Mouse (Mus musculus): ENCODE measurements around the gene Nr2f1. TPM values are rescaled to one million over a fixed set of nuclear protein-coding genes. Genes with fewer than 3 reads are reported as not detected.
"Not testable (repeated sequence)": the region's sequence is repeated elsewhere in the genome, so short reads cannot be mapped to it uniquely, and the experiment has no call there.

Gene Nr2f1
- polyA plus RNA-seq (2015; fragmentation: Nextera tagmentation; extraction: Ambion mirVana), result 12.3 and 15.5 TPM in 2 replicates

- Histone ChIP-seq H3K27me3 (ENCODE audit: insufficient read depth, low read length) (no peaks in the 10 kb centered on the region), H3K9ac (replicated peaks; ENCODE audit: low read length) (peak within 1 kb of the TSS; percentile 97), H3K4me1 (ENCODE audit: insufficient read depth, low read length) (peaks cover 16% of the 10 kb centered on the region), H3K27ac (ENCODE audit: low read length) (peak within 1 kb of the TSS; percentile 99), H3K4me2 (replicated peaks; ENCODE audit: low read depth, low read length) (peak within 1 kb of the TSS; percentile 79), H3K36me3 (ENCODE audit: insufficient read depth, low read length) (no peaks in the 10 kb centered on the region), H3K9me3 (ENCODE audit: low read length) (no peaks in the 10 kb centered on the region), H3K4me3 (ENCODE audit: low read length) (peak within 1 kb of the TSS; percentile 89)
- under 1% methylated on average over 14 of the region's 14 CpGs for WGBS
- no peak for ATAC-seq (ENCODE audit: low FRiP score, low TSS enrichment)
These were observed at the start of gene Nr2f1 for GRCm38 (mm10) chr13:78199642-78200160. TSS of gene Nr2f1 (minus strand) at chr13:78199757.

GRCm38 (mm10) chr13:78221680-78222079, 22.1 kb upstream of the Nr2f1 start:
- Histone ChIP-seq H3K36me3 (ENCODE audit: insufficient read depth, low read length) (no peaks in the 10 kb centered on the region), H3K27me3 (ENCODE audit: insufficient read depth, low read length) (no peaks in the 10 kb centered on the region), H3K9me3 (ENCODE audit: low read length) (no peaks in the 10 kb centered on the region), H3K9ac (replicated peaks; ENCODE audit: low read length) (no peak overlapping the region), H3K27ac (ENCODE audit: low read length) (no peak overlapping the region), H3K4me3 (ENCODE audit: low read length) (no peak overlapping the region), H3K4me1 (ENCODE audit: insufficient read depth, low read length) (no peaks in the 10 kb centered on the region), H3K4me2 (replicated peaks; ENCODE audit: low read depth, low read length) (no peak overlapping the region)
- 86% methylated on average over 3 of the region's 3 CpGs for WGBS
- ATAC-seq (ENCODE audit: low FRiP score, low TSS enrichment), result no peak

DNA sequence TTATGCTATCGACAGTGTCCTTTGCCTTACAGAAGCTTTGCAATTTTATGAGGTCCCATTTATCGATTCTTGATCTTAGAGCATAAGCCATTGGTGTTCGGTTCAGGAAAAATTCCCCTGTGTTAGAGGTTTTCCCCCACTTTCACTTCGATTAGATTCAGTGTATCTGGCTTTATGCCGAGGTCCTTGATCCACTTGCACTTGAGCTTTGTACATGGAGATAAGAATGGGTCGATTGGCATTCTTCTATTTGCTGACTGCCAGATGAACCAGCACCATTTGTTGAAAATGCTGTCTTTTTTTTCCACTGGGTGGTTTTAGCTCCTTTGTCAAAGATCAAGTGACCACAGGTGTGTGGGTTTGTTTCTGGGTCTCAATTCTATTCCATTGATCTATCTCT, 20.7 kb upstream of the Nr2f1 start:
- H3K4me3 ChIP-seq (ENCODE audit: low read length); H3K4me1 ChIP-seq (ENCODE audit: insufficient read depth, low read length); ATAC-seq (ENCODE audit: low FRiP score, low TSS enrichment); H3K27ac ChIP-seq (ENCODE audit: low read length); H3K9ac ChIP-seq (replicated peaks; ENCODE audit: low read length); H3K36me3 ChIP-seq (ENCODE audit: insufficient read depth, low read length); H3K27me3 ChIP-seq (ENCODE audit: insufficient read depth, low read length); H3K4me2 ChIP-seq (replicated peaks; ENCODE audit: low read depth, low read length); H3K9me3 ChIP-seq (ENCODE audit: low read length): not testable (repeated sequence)
- 96% methylated on average over 6 of the region's 6 CpGs for WGBS

GRCm38 (mm10) chr13:78215223-78215622, 15.7 kb upstream of the Nr2f1 start:
- WGBS, result 42% methylated on average over 2 of the region's 2 CpGs
- Histone ChIP-seq H3K9ac (replicated peaks; ENCODE audit: low read length) (no peak overlapping the region), H3K4me1 (ENCODE audit: insufficient read depth, low read length) (peaks cover 11% of the 10 kb centered on the region; the same call in 1 of the 2 replicates)

DNA sequence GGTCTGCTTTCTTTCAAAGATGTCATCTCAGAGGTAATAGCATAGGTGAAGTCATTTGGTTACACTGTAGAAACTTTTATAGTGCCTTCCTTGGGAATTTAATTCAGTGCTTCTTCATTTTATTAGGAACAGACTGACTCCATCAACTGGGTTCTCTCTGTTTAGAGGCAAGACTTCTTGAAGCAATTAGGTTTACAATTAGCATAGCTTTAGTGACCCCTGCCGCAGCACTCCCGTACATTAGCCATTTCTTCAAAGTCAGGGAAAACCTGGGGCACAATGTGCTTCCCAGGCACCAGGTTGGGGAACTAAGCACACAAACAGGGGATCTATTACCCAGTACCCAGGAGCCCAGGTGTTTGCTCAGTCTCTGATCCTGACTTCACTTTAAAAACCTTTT, 13.6 kb upstream of the Nr2f1 start:
- H3K4me1 ChIP-seq (ENCODE audit: insufficient read depth, low read length), result peaks cover 31% of the 10 kb centered on the region
- 44% methylated on average over 2 of the region's 2 CpGs for WGBS
- no peak overlapping the region for H3K9ac ChIP-seq (replicated peaks; ENCODE audit: low read length)
- no peak overlapping the region for H3K27ac ChIP-seq (ENCODE audit: low read length)
- ATAC-seq (ENCODE audit: low FRiP score, low TSS enrichment), result no peak
- H3K4me2 ChIP-seq (replicated peaks; ENCODE audit: low read depth, low read length), result no peak overlapping the region
- H3K36me3 ChIP-seq (ENCODE audit: insufficient read depth, low read length), result no peaks in the 10 kb centered on the region
- no peak overlapping the region for H3K4me3 ChIP-seq (ENCODE audit: low read length)
- no peaks in the 10 kb centered on the region for H3K9me3 ChIP-seq (ENCODE audit: low read length)
- peaks cover 7% of the 10 kb centered on the region; the same call in 1 of the 2 replicates for H3K27me3 ChIP-seq (ENCODE audit: insufficient read depth, low read length)

More at GRCm38 (mm10) chr13:78215223-78215622, 15.7 kb upstream of the Nr2f1 start:
- peaks cover 7% of the 10 kb centered on the region; the same call in 1 of the 2 replicates for H3K27me3 ChIP-seq (ENCODE audit: insufficient read depth, low read length)
- H3K4me2 ChIP-seq (replicated peaks; ENCODE audit: low read depth, low read length), result no peak overlapping the region
- H3K4me3 ChIP-seq (ENCODE audit: low read length), result no peak overlapping the region
- no peak for ATAC-seq (ENCODE audit: low FRiP score, low TSS enrichment)
- H3K36me3 ChIP-seq (ENCODE audit: insufficient read depth, low read length), result no peaks in the 10 kb centered on the region
- H3K9me3 ChIP-seq (ENCODE audit: low read length), result no peaks in the 10 kb centered on the region
- no peak overlapping the region for H3K27ac ChIP-seq (ENCODE audit: low read length)

- Histone ChIP-seq H3K27me3 (ENCODE audit: insufficient read depth, low read length) (peaks cover 7% of the 10 kb centered on the region; the same call in 1 of the 2 replicates), H3K36me3 (ENCODE audit: insufficient read depth, low read length) (no peaks in the 10 kb centered on the region), H3K4me1 (ENCODE audit: insufficient read depth, low read length) (peaks cover 39% of the 10 kb centered on the region), H3K9ac (replicated peaks; ENCODE audit: low read length) (no peak overlapping the region), H3K4me3 (ENCODE audit: low read length) (no peak overlapping the region), H3K27ac (ENCODE audit: low read length) (no peak overlapping the region), H3K4me2 (replicated peaks; ENCODE audit: low read depth, low read length) (no peak overlapping the region), H3K9me3 (ENCODE audit: low read length) (no peaks in the 10 kb centered on the region)
- WGBS, result 55% methylated on average over 15 of the region's 15 CpGs
- ATAC-seq (ENCODE audit: low FRiP score, low TSS enrichment), result no peak
These were observed 12.6 kb upstream of the Nr2f1 start for GRCm38 (mm10) chr13:78212111-78212510.

DNA sequence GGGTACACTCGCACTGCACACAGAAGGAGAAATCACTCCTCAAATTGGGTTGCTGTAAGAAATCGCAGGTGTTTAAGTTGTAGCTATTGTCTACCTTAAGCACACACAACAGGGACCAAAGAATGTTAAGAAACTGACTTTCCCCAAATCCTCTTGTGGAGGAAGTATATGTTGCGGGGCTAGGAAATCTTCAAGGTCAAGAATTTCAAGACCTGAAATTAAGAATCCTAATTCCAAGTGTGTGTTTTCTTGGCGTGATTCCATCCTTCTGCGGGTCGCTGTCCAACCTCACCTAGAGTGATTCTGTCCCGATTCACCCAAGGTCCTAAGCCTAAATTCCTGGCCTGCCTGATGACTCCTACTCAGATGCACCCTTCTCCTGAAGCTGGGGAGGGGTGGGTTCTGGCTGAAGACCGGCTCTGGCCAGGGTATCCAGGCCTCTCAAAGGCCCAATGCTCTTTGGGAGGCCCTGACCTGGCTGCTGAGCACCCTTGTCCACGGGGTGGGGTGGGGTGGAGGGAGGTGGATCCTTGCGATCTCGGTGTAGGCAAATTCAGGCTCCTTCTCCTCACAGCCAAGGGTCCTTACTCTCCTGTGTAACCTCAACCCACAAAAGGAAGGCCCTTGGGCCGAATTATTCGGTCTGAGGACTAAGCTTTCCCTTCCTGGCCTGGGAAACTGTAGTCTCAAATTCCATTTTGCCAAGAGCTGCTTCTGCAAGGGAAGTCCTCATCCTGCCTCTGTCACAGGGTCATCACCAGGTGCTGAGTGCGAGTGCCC, 11.9 kb upstream of the Nr2f1 start:
- Histone ChIP-seq H3K27me3 (ENCODE audit: insufficient read depth, low read length) (peaks cover 7% of the 10 kb centered on the region; the same call in 1 of the 2 replicates), H3K9ac (replicated peaks; ENCODE audit: low read length) (no peak overlapping the region), H3K4me1 (ENCODE audit: insufficient read depth, low read length) (peaks cover 41% of the 10 kb centered on the region), H3K4me3 (ENCODE audit: low read length) (no peak overlapping the region), H3K4me2 (replicated peaks; ENCODE audit: low read depth, low read length) (no peak overlapping the region), H3K27ac (ENCODE audit: low read length) (no peak overlapping the region), H3K36me3 (ENCODE audit: insufficient read depth, low read length) (no peaks in the 10 kb centered on the region), H3K9me3 (ENCODE audit: low read length) (no peaks in the 10 kb centered on the region)
- 43% methylated on average over 14 of the region's 14 CpGs for WGBS
- no peak for ATAC-seq (ENCODE audit: low FRiP score, low TSS enrichment)

GRCm38 (mm10) chr13:78210748-78211089, 11.2 kb upstream of the Nr2f1 start:
- ATAC-seq (ENCODE audit: low FRiP score, low TSS enrichment), result peak; percentile 33; the same call in 1 of the 2 replicates
- H3K4me1 ChIP-seq (ENCODE audit: insufficient read depth, low read length), result peaks cover 41% of the 10 kb centered on the region
- H3K27me3 ChIP-seq (ENCODE audit: insufficient read depth, low read length), result peaks cover 7% of the 10 kb centered on the region; the same call in 1 of the 2 replicates
- H3K4me3 ChIP-seq (ENCODE audit: low read length), result peak overlapping the region; percentile 47
- no peaks in the 10 kb centered on the region for H3K9me3 ChIP-seq (ENCODE audit: low read length)
- H3K27ac ChIP-seq (ENCODE audit: low read length), result no peak overlapping the region
- 10% methylated on average over 13 of the region's 13 CpGs for WGBS
- peak overlapping the region; percentile 88 for H3K4me2 ChIP-seq (replicated peaks; ENCODE audit: low read depth, low read length)
- H3K36me3 ChIP-seq (ENCODE audit: insufficient read depth, low read length), result no peaks in the 10 kb centered on the region
- H3K9ac ChIP-seq (replicated peaks; ENCODE audit: low read length), result peak overlapping the region; percentile 59

DNA sequence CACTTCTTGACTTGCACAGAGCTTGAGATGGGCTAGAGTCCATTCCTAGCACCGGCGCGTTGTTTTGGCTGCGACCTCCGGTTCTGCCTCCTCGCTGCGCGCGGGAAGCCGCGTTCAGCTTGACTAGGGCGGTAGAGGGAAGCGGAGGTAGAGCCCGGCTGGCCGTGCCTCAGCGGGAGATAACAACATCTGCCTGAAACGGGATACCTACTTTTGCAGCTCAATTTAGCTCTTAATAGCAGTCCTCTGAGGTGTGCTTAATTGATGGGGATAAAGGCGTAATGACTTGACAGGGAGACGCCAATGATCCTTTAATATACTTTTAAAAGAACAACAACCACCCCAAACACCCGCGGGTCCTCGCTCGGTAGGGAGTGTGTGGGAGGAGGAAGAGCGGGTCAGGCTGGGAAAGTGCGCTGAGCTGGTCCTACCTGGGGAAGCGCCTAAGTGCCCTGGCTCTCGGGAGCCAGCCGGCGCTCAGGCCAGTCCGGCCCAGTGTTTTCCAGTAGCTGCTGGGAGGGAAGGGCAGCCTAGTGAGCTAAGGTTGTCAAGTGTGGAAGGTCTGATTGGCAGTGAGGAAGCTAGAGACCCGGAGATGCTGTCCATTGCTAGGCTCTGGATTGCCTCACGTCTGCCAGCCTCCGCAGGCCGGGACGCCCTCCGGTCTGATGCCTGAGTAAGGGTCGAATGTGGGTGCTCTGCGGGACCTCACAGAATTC, 10.6 kb upstream of the Nr2f1 start:
- H3K27ac ChIP-seq (ENCODE audit: low read length), result 0 out of 2 replicates have a peak overlapping the region, but pooled peaks have one; percentile 43
- H3K4me2 ChIP-seq (replicated peaks; ENCODE audit: low read depth, low read length), result peak overlapping the region; percentile 88
- peaks cover 7% of the 10 kb centered on the region; the same call in 1 of the 2 replicates for H3K27me3 ChIP-seq (ENCODE audit: insufficient read depth, low read length)
- H3K9ac ChIP-seq (replicated peaks; ENCODE audit: low read length), result peak overlapping the region; percentile 59
- peaks cover 41% of the 10 kb centered on the region for H3K4me1 ChIP-seq (ENCODE audit: insufficient read depth, low read length)
- H3K36me3 ChIP-seq (ENCODE audit: insufficient read depth, low read length), result no peaks in the 10 kb centered on the region
- peak overlapping the region; percentile 47 for H3K4me3 ChIP-seq (ENCODE audit: low read length)
- no peaks in the 10 kb centered on the region for H3K9me3 ChIP-seq (ENCODE audit: low read length)
- under 1% methylated on average over 38 of the region's 38 CpGs for WGBS
- peak; percentile 80 for ATAC-seq (ENCODE audit: low FRiP score, low TSS enrichment)
